Mouse (Mus musculus) liver, postnatal 0 days (tissue): ENCODE data around the gene Pard3. TPM values are rescaled to one million over a fixed set of nuclear protein-coding genes. Genes with fewer than 3 reads are reported as not detected.
A peak's percentile ranks its signal among the peaks of the same experiment; 100 is the strongest.

Source experiments
- ATAC-seq: fragments of 200-750 bp; cut with Nextera tagmentation; 2 replicates; pipeline ENCODE4 v1.8.0; 2017; ENCODE audit warnings: mild to moderate bottlenecking, moderate library complexity
- DNase-seq: peaks from one replicate; pipeline ENCODE4 v3.0.0-alpha.2; 2016
- H3K27ac ChIP-seq: fragments of 300-500 bp; sonication (generic); 2 replicates; pipeline ENCODE4 v1.5.1; 2014; ENCODE audit warnings: antibody characterized with exemption, moderate library complexity, mild to moderate bottlenecking, low read depth
- H3K27me3 ChIP-seq: fragments of 300-500 bp; sonication (generic); 2 replicates; pipeline ENCODE4 v1.6.1; 2014; ENCODE audit warnings: low read length, control low read depth, mixed read lengths; ENCODE audit not compliant: insufficient read depth
- H3K36me3 ChIP-seq: fragments of 300-500 bp; sonication (generic); replicated peaks from 2 replicates; pipeline ENCODE4 v1.6.1; 2014; ENCODE audit warnings: mild to moderate bottlenecking, control low read depth, low read length, moderate library complexity, mixed read lengths; ENCODE audit not compliant: insufficient read depth
- H3K4me1 ChIP-seq: fragments of 300-500 bp; sonication (generic); 2 replicates; pipeline ENCODE4 v1.6.1; 2014; ENCODE audit warnings: antibody characterized with exemption, mild to moderate bottlenecking, control low read depth; ENCODE audit not compliant: insufficient read depth
- H3K4me2 ChIP-seq: fragments of 300-500 bp; sonication (generic); 2 replicates; pipeline ENCODE4 v1.6.1; 2014; ENCODE audit warnings: low read depth, mild to moderate bottlenecking, low read length, moderate library complexity, mixed read lengths
- H3K4me3 ChIP-seq: fragments of 300-500 bp; sonication (generic); 2 replicates; pipeline ENCODE4 v1.5.1; 2014; ENCODE audit warnings: low read depth, low read length
- H3K9ac ChIP-seq: fragments of 300-500 bp; sonication (generic); replicated peaks from 2 replicates; pipeline ENCODE4 v1.6.1; 2014; ENCODE audit warnings: mild to moderate bottlenecking, moderate library complexity
- H3K9me3 ChIP-seq: fragments of 300-500 bp; sonication (generic); 2 replicates; pipeline ENCODE4 v1.6.1; 2016; ENCODE audit warnings: mild to moderate bottlenecking, control low read depth, low read length, mixed read lengths
- CTCF ChIP-seq: sonication (generic); IDR thresholded peaks from 2 replicates; pipeline ENCODE4 v1.5.1; 2016; ENCODE audit warnings: antibody characterized with exemption, low read depth
- EP300 ChIP-seq: IDR thresholded peaks from 2 replicates; pipeline ENCODE4 v1.6.1; 2016; ENCODE audit warnings: antibody characterized with exemption, low read depth, mild to moderate bottlenecking
- whole genome bisulfite sequencing: fragments of 180-500 bp; shearing (Covaris S2); extraction: QIAGEN DNeasy Blood & Tissue Kit; methylation state at CpG from one replicate; pipeline ENCODE4 v1.1.7; 2014; ENCODE audit not compliant: insufficient replicate concordance; 5-methylcytosine and 5-hydroxymethylcytosine counted together
- polyA plus RNA-seq: library from polyadenylated mRNA; unstranded; fragments of >200 nt; fragmentation: Nextera tagmentation; extraction: Ambion mirVana; gene quantifications from 2 replicates; pipeline ENCODE4 v1.2.1, GENCODE M21; 2015

The Pard3 gene
- polyA plus RNA-seq, 1 experiment from 2014 or later, result 10.2 TPM

DNA sequence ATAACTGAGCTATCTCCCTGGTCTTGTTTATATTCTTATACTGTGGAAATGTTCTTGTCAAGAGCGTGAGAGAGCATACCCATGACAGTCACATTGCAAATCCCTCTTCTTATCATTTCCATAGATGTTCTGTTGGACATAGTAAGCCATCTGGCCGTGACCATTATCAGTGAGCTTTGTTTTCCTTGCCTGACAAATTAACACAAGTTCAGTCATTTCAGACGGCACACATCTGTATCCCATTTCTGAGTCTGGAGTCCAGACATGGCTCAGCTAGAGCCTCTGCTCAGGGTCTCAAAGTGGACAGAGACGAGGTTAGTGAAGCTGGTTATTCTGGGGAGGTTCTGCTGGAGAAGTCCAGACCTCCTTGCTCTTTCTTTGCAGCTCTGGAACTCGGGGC lies 523.0 kb downstream of the Pard3 start:
- DNase-seq, result no peak
- WGBS, result 55% methylated on average over 5 of the region's 5 CpGs
- no peak overlapping the region for H3K4me3 ChIP-seq

GRCm38 (mm10) chr8:127588313-127588712 lies 524.6 kb downstream of the Pard3 start:
- H3K9ac ChIP-seq, result no peak overlapping the region
- H3K27ac ChIP-seq, result no peak overlapping the region
- WGBS, result 73% methylated on average over 4 of the region's 4 CpGs
- H3K9me3 ChIP-seq, result no peaks in the 10 kb centered on the region
- no peak overlapping the region for H3K4me2 ChIP-seq
- DNase-seq (peak; percentile 34), ATAC-seq (no peak)
- no peak overlapping the region for H3K4me3 ChIP-seq
- no peaks in the 10 kb centered on the region for H3K36me3 ChIP-seq
- no peaks in the 10 kb centered on the region for H3K27me3 ChIP-seq
- no peaks in the 10 kb centered on the region for H3K4me1 ChIP-seq
- TF ChIP-seq CTCF, result peak; percentile 66
- no peak for TF ChIP-seq EP300

More for the DNA sequence above, 523.0 kb downstream of the Pard3 start:
- no peaks in the 10 kb centered on the region for H3K9me3 ChIP-seq
- no peaks in the 10 kb centered on the region for H3K4me1 ChIP-seq
- no peak overlapping the region for H3K4me2 ChIP-seq
- no peak overlapping the region for H3K27ac ChIP-seq
- TF ChIP-seq EP300 (no peak), CTCF (no peak)
- no peak overlapping the region for H3K9ac ChIP-seq
- H3K27me3 ChIP-seq, result no peaks in the 10 kb centered on the region
- H3K36me3 ChIP-seq, result no peaks in the 10 kb centered on the region
- no peak for ATAC-seq

DNA sequence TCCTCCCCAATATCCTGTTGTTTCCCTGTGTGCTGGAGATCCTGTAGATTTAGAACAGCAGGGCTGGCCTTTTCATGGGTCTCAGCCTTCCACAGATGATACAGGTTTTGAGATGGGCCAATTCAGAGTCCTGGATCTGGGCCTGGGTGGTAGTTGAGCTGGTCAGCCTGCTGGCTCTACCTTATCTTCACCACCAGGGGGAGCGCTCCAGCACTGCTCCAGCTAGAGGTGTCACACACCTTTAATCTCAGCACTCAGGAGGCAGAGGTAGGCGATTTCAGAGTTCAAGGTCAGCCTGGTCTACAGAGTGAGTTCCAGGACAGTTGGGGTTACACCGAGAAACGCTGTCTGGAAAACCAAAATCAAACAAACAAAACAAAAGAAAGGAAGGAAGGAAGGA lies 525.6 kb downstream of the Pard3 start:
- DNase-seq, result peak; percentile 58
- no peaks in the 10 kb centered on the region for H3K4me1 ChIP-seq
- 24% methylated on average over 4 of the region's 4 CpGs for WGBS
- no peak overlapping the region for H3K27ac ChIP-seq
- ATAC-seq, result peak; percentile 53; the same call in 1 of the 2 replicates
- no peak overlapping the region for H3K9ac ChIP-seq
- no peaks in the 10 kb centered on the region for H3K36me3 ChIP-seq
- no peaks in the 10 kb centered on the region for H3K27me3 ChIP-seq
- TF ChIP-seq EP300 (no peak), CTCF (peak; percentile 84)
- H3K4me2 ChIP-seq, result no peak overlapping the region
- no peaks in the 10 kb centered on the region for H3K9me3 ChIP-seq
- no peak overlapping the region for H3K4me3 ChIP-seq

DNA sequence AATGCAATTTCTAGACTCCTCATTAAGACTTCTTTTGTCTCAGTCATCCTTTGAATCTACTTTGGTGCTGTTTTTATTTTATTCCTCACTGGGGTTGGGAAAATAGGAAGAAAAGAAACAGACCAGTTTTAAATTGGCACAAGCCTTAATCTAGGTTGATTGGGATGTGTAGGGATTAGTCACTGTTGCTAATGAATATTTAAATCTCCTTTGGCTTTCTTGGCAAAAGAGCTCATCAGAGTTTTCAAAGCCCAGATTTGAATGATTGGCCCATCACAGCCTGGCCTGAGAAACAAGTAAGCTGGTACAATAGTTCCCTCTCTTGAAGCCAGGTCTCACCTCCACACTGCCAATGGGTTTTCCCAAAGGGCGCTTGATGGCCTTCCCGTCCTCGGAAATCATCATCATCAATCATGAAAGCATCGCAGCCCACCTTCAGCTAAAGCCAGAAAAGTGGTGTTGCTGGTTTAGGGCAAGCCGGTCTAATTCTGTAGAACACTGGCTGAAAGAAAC lies 527.0 kb downstream of the Pard3 start:
- Histone ChIP-seq H3K9me3 (no peaks in the 10 kb centered on the region), H3K4me2 (no peak overlapping the region), H3K27ac (no peak overlapping the region), H3K27me3 (no peaks in the 10 kb centered on the region), H3K4me1 (no peaks in the 10 kb centered on the region), H3K9ac (no peak overlapping the region), H3K4me3 (no peak overlapping the region), H3K36me3 (no peaks in the 10 kb centered on the region)
- no peak for ATAC-seq
- DNase-seq, result no peak
- TF ChIP-seq EP300 (no peak), CTCF (no peak)
- 84% methylated on average over 5 of the region's 5 CpGs for WGBS

DNA sequence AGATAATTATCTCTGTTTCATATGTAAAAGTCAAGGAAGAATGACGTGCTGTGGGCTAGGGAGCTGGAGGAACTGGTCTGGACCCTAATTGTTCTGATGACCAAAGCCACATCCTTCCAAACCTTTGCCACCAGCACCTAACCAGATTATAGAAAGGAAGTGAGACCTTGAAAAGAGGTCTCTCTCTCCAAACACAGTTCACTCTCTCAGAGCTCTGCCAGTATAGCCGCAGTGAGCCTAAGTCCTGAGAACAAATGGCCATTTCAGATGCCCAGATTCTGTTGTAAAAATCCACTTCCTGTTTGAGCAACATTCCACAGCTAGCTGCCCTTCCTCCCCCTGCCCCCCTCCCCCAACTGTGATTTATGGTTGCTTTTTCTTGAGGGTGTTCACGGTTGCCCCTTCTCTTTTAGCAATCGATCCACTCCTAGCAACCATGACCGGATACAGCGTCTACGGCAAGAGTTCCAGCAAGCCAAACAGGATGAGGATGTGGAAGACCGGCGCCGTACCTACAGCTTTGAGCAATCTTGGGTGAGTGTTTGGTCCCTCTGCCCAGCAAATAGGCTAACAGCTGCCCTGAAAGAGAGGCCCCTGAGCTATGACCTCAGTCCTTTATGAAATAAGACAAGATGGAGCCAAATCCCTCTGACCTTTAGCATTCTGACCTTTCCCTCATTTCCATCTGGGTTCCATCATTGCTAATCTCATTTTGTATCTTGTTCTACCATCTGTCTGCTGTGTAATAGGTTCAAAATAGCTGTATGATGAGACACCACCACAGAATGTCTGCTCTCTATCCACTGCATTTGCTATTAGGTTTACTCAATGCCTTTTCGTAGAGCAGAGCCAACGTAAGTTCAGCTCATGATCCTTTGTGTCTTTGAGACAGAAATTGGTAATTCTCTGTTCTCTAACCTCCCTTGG lies 529.2 kb downstream of the Pard3 start:
- Histone ChIP-seq H3K36me3 (no peaks in the 10 kb centered on the region), H3K27ac (no peak overlapping the region), H3K27me3 (no peaks in the 10 kb centered on the region), H3K9me3 (no peaks in the 10 kb centered on the region), H3K4me1 (no peaks in the 10 kb centered on the region), H3K4me2 (0 out of 2 replicates have a peak overlapping the region, but pooled peaks have one; percentile 2), H3K4me3 (no peak overlapping the region), H3K9ac (no peak overlapping the region)
- ATAC-seq, result no peak
- no peak for DNase-seq
- no peak for TF ChIP-seq CTCF
- no peak for TF ChIP-seq EP300
- WGBS, result 41% methylated on average over 12 of the region's 12 CpGs

- Histone ChIP-seq H3K4me2 (no peak overlapping the region), H3K27me3 (no peaks in the 10 kb centered on the region), H3K4me1 (no peaks in the 10 kb centered on the region), H3K9me3 (no peaks in the 10 kb centered on the region), H3K9ac (no peak overlapping the region), H3K27ac (no peak overlapping the region), H3K4me3 (no peak overlapping the region), H3K36me3 (no peaks in the 10 kb centered on the region; the same call in 1 of the 2 replicates)
- TF ChIP-seq EP300 (no peak), CTCF (no peak)
- 76% methylated on average over 2 of the region's 2 CpGs for WGBS
- DNase-seq (no peak), ATAC-seq (no peak)
Observed at GRCm38 (mm10) chr8:127600641-127601040, 536.9 kb downstream of the Pard3 start.
